Comparison of ENCODE assay signal across 35 mouse cellular contexts in the genomic region with DNA sequence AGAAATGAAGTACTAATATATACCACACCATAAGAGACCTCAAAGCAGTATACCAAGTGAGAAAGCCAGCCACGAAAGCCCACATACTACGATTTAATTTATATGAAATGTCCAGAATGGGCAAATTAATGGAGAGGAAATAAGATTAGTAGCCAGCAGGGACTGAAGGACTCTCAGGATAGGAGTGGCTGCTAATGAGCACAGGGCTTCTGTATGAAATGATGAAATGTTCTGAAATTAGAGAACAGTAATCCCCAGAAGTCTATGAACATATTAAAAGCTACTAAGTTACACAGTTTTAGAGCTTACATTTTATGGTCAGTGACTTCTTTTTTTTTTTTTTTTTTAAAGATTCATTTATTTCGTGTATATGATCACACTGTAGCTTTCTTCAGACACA.
"Had no signal": no experiment of that assay in that cellular context is flagged by ENCODE, and none has a peak within 500 bp of the region (broad histone marks: within the 10 kb centered on the region; RNA-seq: fewer than 3 reads in every experiment).

No protein-coding gene starts in this region.

- H3K9me3 ChIP-seq: heart, embryonic 12.5 days; heart, embryonic 13.5 days; heart, embryonic 15.5 days; hindbrain, embryonic 10.5 days; hindbrain, embryonic 12.5 days; hindbrain, embryonic 13.5 days; hindbrain, embryonic 15.5 days; intestine, embryonic 15.5 days; kidney, embryonic 15.5 days had no signal

- ATAC-seq: hindbrain, embryonic 16.5 days; hindbrain, postnatal 0 days; inflammation-experienced regulatory T-cells, adult 6 months; intestine, embryonic 15.5 days; intestine, embryonic 16.5 days; intestine, postnatal 0 days had no signal

- H3K27ac ChIP-seq: heart, embryonic 13.5 days; heart, embryonic 15.5 days; hindbrain, embryonic 10.5 days; hindbrain, embryonic 12.5 days; hindbrain, embryonic 13.5 days; hindbrain, embryonic 14.5 days; hindbrain, embryonic 15.5 days; hindbrain, postnatal 0 days; intestine, embryonic 15.5 days; kidney, embryonic 15.5 days; kidney, postnatal 0 days; layer of hippocampus, adult 2 months; left cerebral cortex, adult 2 months had no signal

- DNase-seq: heart, postnatal 10 days; heart, postnatal 14 days; heart, postnatal 36 days; heart, postnatal 4 days; kidney, adult 11 months; kidney, adult 18-20 months; kidney, adult 2 months; kidney, adult 8-10 months; kidney, adult 9 months; kidney, postnatal 10 days; kidney, postnatal 14 days; kidney, postnatal 25 days; kidney, postnatal 36 days; kidney, postnatal 4 days; layer of hippocampus, adult 9-11 months; layer of hippocampus, postnatal 36 days had no signal

- H3K27me3 ChIP-seq: heart, embryonic 12.5 days; heart, embryonic 13.5 days; heart, embryonic 15.5 days; hindbrain, embryonic 12.5 days; hindbrain, embryonic 13.5 days; hindbrain, embryonic 15.5 days; intestine, embryonic 15.5 days; kidney, embryonic 15.5 days had no signal

- H3K9ac ChIP-seq: heart, embryonic 12.5 days; heart, embryonic 13.5 days; heart, embryonic 15.5 days; hindbrain, embryonic 12.5 days; hindbrain, embryonic 13.5 days; hindbrain, embryonic 14.5 days; hindbrain, embryonic 15.5 days; intestine, embryonic 15.5 days; kidney, embryonic 15.5 days had no signal

- H3K4me1 ChIP-seq: heart, embryonic 12.5 days; heart, embryonic 13.5 days; heart, embryonic 15.5 days; hindbrain, embryonic 10.5 days; hindbrain, embryonic 12.5 days; hindbrain, embryonic 13.5 days; hindbrain, embryonic 15.5 days; intestine, embryonic 15.5 days; kidney, embryonic 15.5 days had no signal

- H3K4me3 ChIP-seq: heart, embryonic 12.5 days; heart, embryonic 13.5 days; heart, embryonic 15.5 days; hindbrain, embryonic 10.5 days; hindbrain, embryonic 12.5 days; hindbrain, embryonic 13.5 days; hindbrain, embryonic 15.5 days; intestine, embryonic 15.5 days; kidney, embryonic 15.5 days; layer of hippocampus, adult 2 months; left cerebral cortex, adult 2 months had no signal

- H3K4me2 ChIP-seq: heart, embryonic 11.5 days; heart, embryonic 12.5 days; heart, embryonic 13.5 days; heart, embryonic 15.5 days; hindbrain, embryonic 12.5 days; hindbrain, embryonic 13.5 days; hindbrain, embryonic 14.5 days; hindbrain, embryonic 15.5 days; intestine, embryonic 15.5 days; kidney, embryonic 15.5 days had no signal
